Mouse (Mus musculus) erythroblast, embryonic 14.5 days (primary cell): ENCODE data around the gene Them7.

ENCODE experiments used
- GATA1 ChIP-seq: IDR thresholded peaks from 2 replicates; pipeline ENCODE4 v1.6.1; 2012; ENCODE audit warnings: low read length, inconsistent platforms, mixed read lengths
- TAL1 ChIP-seq: IDR thresholded peaks from 3 replicates; pipeline ENCODE4 v1.6.1; 2012; ENCODE audit warnings: low read length, inconsistent platforms, mixed read lengths

- TF ChIP-seq TAL1, result no peak
- TF ChIP-seq GATA1, result no peak
These were observed 45.2 kb upstream of the Them7 start for GRCm38 (mm10) chr2:105178871-105179270.
